Mouse (Mus musculus) lung, embryonic 15.5 days (tissue): ENCODE results near the gene Slc38a10. TPM values are rescaled to one million over a fixed set of nuclear protein-coding genes. Genes with fewer than 3 reads are reported as not detected.

ENCODE experiments used
- ATAC-seq: fragments of 200-750 bp; cut with Nextera tagmentation; 2 replicates; pipeline ENCODE4 v1.8.0; 2017; ENCODE audit warnings: moderate number of reproducible peaks, borderline replicate concordance; ENCODE audit not compliant: low FRiP score, low TSS enrichment; ENCODE audit errors: extremely low read depth
- H3K27ac ChIP-seq: fragments of 300-500 bp; sonication (generic); 2 replicates; pipeline ENCODE4 v1.5.1; 2015; ENCODE audit warnings: moderate library complexity, mild to moderate bottlenecking, inconsistent platforms
- H3K27me3 ChIP-seq: fragments of 300-500 bp; sonication (generic); 2 replicates; pipeline ENCODE4 v1.6.1; 2015; ENCODE audit warnings: inconsistent platforms
- H3K36me3 ChIP-seq: fragments of 300-500 bp; sonication (generic); 2 replicates; pipeline ENCODE4 v1.6.1; 2015; ENCODE audit warnings: inconsistent platforms
- H3K4me1 ChIP-seq: fragments of 300-500 bp; sonication (generic); 2 replicates; pipeline ENCODE4 v1.6.1; 2015; ENCODE audit warnings: inconsistent platforms
- H3K4me2 ChIP-seq: fragments of 300-500 bp; sonication (generic); 2 replicates; pipeline ENCODE4 v1.6.1; 2015; ENCODE audit warnings: inconsistent platforms, mild to moderate bottlenecking, moderate library complexity
- H3K4me3 ChIP-seq: fragments of 300-500 bp; sonication (generic); 2 replicates; pipeline ENCODE4 v1.5.1; 2015; ENCODE audit warnings: mild to moderate bottlenecking, inconsistent platforms
- H3K9ac ChIP-seq: fragments of 300-500 bp; sonication (generic); 2 replicates; pipeline ENCODE4 v1.6.1; 2015; ENCODE audit warnings: inconsistent platforms
- H3K9me3 ChIP-seq: fragments of 300-500 bp; sonication (generic); 2 replicates; pipeline ENCODE4 v1.6.1; 2016; ENCODE audit warnings: inconsistent platforms
- WGBS: fragments of 180-500 bp; shearing (Covaris S2); methylation state at CpG from one replicate; pipeline ENCODE4 v1.1.7; 2015; 5-methylcytosine and 5-hydroxymethylcytosine counted together
- polyA plus RNA-seq: library from polyadenylated mRNA; unstranded; fragments of >200 nt; fragmentation: Nextera tagmentation; extraction: Ambion mirVana; gene quantifications from 2 replicates; pipeline ENCODE4 v1.2.1, GENCODE M21; 2015

The Slc38a10 gene
- polyA plus RNA-seq, 1 experiment from 2014 or later = 92.1 TPM

DNA sequence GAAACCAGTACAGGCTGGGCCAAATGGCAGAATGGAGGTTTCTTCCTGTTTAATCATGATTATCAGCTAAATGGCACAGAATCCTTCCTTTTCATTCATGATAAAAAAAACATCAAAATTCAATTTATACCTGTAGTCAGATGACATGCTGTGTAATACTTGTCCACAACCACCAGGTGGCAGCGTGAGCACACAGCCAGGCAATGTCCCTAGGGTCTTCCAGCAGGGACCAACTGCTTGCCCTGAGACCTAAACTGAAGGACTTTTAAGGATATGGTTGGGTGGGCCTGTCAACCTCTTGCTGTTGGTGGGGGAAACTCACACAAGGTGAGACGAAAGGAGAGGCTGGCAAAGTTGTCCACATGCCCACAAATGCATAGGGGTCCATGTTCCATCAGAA lies 40.1 kb downstream of the Slc38a10 start:
- no peak overlapping the region for H3K27ac ChIP-seq
- no peak overlapping the region for H3K9ac ChIP-seq
- WGBS = 6% methylated on average over 2 of the region's 2 CpGs
- no peaks in the 10 kb centered on the region for H3K27me3 ChIP-seq
- peaks cover 53% of the 10 kb centered on the region for H3K36me3 ChIP-seq
- H3K9me3 ChIP-seq = no peaks in the 10 kb centered on the region
- no peak overlapping the region for H3K4me3 ChIP-seq
- no peak overlapping the region for H3K4me2 ChIP-seq
- H3K4me1 ChIP-seq = 0 out of 2 replicates have a peak, but pooled peaks cover 2% of the 10 kb centered on the region
- no peak for ATAC-seq

- Histone ChIP-seq H3K27me3 (no peaks in the 10 kb centered on the region), H3K4me1 (0 out of 2 replicates have a peak, but pooled peaks cover 2% of the 10 kb centered on the region), H3K9me3 (no peaks in the 10 kb centered on the region), H3K36me3 (peaks cover 54% of the 10 kb centered on the region), H3K9ac (no peak overlapping the region), H3K27ac (no peak overlapping the region), H3K4me3 (no peak overlapping the region), H3K4me2 (no peak overlapping the region)
- WGBS = 55% methylated on average over 7 of the region's 7 CpGs
- no peak for ATAC-seq
Measured at GRCm38 (mm10) chr11:120110554-120110953, 40.6 kb downstream of the Slc38a10 start.

DNA sequence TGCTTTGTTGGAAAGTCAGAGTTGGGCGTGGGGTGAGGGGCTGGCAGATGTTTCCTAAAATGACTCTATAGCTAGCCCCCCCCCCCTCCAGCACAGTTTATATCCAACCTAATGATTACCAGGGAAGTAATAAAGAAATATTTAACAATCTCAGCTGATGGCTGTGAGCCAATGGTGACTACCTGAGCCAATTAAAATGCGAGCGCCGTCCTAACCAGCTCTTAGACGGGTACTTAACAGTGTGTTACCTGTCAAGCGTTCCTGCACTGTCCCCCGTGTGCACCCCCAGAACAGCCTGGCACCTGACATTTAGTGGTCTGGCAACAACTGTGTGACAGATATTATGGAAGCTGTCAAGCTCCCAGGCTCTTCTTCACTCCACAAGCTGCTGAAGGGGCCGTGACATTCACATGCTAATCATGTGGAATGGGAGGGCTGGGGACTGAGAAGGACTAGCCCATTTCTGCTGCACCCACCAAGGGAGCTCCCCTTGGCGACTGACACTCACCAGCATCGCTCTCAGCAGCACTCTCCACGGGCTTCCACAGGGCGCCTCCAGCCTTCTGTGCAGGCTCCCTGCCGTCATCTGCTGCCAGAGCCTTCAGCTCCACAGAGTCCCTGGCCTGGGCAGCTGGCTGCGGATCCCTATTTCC lies 41.5 kb downstream of the Slc38a10 start:
- 79% methylated on average over 14 of the region's 14 CpGs for WGBS
- Histone ChIP-seq H3K36me3 (peaks cover 54% of the 10 kb centered on the region), H3K9ac (no peak overlapping the region), H3K4me3 (no peak overlapping the region), H3K27ac (no peak overlapping the region), H3K4me1 (0 out of 2 replicates have a peak, but pooled peaks cover 2% of the 10 kb centered on the region), H3K27me3 (no peaks in the 10 kb centered on the region), H3K9me3 (no peaks in the 10 kb centered on the region), H3K4me2 (no peak overlapping the region)
- no peak for ATAC-seq

GRCm38 (mm10) chr11:120107796-120108195 lies 43.4 kb downstream of the Slc38a10 start:
- Histone ChIP-seq H3K4me2 (no peak overlapping the region), H3K27me3 (no peaks in the 10 kb centered on the region), H3K9me3 (no peaks in the 10 kb centered on the region), H3K4me1 (0 out of 2 replicates have a peak, but pooled peaks cover 2% of the 10 kb centered on the region), H3K27ac (no peak overlapping the region), H3K36me3 (peaks cover 50% of the 10 kb centered on the region), H3K9ac (no peak overlapping the region), H3K4me3 (no peak overlapping the region)
- 83% methylated on average over 9 of the region's 9 CpGs for WGBS
- ATAC-seq = no peak

- WGBS = 52% methylated on average over 2 of the region's 2 CpGs
- Histone ChIP-seq H3K27me3 (no peaks in the 10 kb centered on the region), H3K9ac (no peak overlapping the region), H3K4me1 (0 out of 2 replicates have a peak, but pooled peaks cover 2% of the 10 kb centered on the region), H3K4me3 (no peak overlapping the region), H3K4me2 (no peak overlapping the region), H3K9me3 (no peaks in the 10 kb centered on the region), H3K36me3 (peaks cover 50% of the 10 kb centered on the region), H3K27ac (no peak overlapping the region)
- ATAC-seq = no peak
Measured at GRCm38 (mm10) chr11:120107026-120107425, 44.1 kb downstream of the Slc38a10 start.

GRCm38 (mm10) chr11:120103431-120103997 lies 47.6 kb downstream of the Slc38a10 start:
- no peak overlapping the region for H3K4me3 ChIP-seq
- ATAC-seq = no peak
- no peaks in the 10 kb centered on the region for H3K9me3 ChIP-seq
- H3K9ac ChIP-seq = no peak overlapping the region
- 70% methylated on average over 3 of the region's 3 CpGs for WGBS
- H3K27me3 ChIP-seq = no peaks in the 10 kb centered on the region
- H3K36me3 ChIP-seq = peaks cover 35% of the 10 kb centered on the region
- peaks cover 10% of the 10 kb centered on the region for H3K4me1 ChIP-seq
- no peak overlapping the region for H3K27ac ChIP-seq
- no peak overlapping the region for H3K4me2 ChIP-seq

- no peak overlapping the region for H3K9ac ChIP-seq
- H3K4me2 ChIP-seq = no peak overlapping the region
- peaks cover 17% of the 10 kb centered on the region for H3K36me3 ChIP-seq
- peaks cover 20% of the 10 kb centered on the region for H3K4me1 ChIP-seq
- no peaks in the 10 kb centered on the region for H3K27me3 ChIP-seq
- no peak overlapping the region for H3K27ac ChIP-seq
- no peak for ATAC-seq
- no peak overlapping the region for H3K4me3 ChIP-seq
- WGBS = 1% methylated on average over 3 of the region's 3 CpGs
- no peaks in the 10 kb centered on the region for H3K9me3 ChIP-seq
Measured at GRCm38 (mm10) chr11:120101036-120101435, 50.1 kb downstream of the Slc38a10 start.

DNA sequence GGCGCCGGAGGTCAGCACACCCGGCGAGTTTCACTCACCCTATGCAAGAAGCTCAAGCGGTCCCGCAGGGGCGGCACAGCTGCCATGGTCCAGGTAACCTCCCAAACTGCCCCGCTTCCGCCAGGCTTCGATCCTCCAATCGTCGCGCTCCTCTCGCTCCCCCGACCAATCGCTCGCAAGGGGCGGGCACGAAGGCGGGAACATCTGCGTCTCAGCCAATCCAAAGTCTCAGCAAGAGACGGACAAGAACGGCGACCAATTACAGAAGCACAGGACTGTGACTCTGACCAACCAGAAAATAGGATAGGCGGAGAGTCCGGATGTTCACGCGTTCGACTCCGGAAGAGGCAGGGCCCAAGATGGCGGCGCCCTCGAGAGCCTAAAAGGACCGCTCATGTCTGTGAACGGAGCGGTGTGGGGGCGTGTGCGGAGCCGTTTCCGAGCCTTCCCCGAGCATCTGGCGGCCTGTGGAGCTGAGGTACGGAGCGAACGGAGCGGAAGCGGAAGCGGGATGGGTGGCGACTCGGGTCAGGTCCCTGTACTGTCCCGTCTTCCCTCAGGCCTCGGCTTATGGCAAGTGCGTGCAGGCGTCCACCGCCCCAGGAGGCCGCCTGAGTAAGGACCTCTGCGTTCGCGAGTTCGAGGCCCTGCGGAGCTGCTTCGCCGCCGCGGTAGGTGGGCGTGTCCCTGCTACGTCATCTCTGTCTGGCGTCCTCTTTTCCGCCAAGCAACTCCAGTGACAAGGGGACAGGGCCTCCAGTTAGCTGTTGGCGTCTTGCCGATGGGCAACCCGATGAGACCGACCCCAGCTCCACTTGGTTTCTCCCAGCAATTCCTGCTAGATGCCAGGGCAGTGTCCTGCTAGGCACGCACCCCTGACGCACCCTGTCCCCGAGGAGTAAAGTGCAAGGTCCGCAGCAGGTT lies 52.3 kb downstream of the Slc38a10 start, which contains the start of the genes Tepsin and Ndufaf8:
Gene Tepsin, minus strand, starts transcription at position 144 of the 924 bp plus-strand sequence.
Gene Ndufaf8, plus strand, starts transcription at position 341 of the 924 bp plus-strand sequence.
- peak; percentile 98 for ATAC-seq
- peak within 1 kb of the TSS; percentile 89 for H3K9ac ChIP-seq
- peak within 1 kb of the TSS; percentile 94 for H3K27ac ChIP-seq
- H3K4me2 ChIP-seq = peak within 1 kb of the TSS; percentile 91
- peaks cover 11% of the 10 kb centered on the region for H3K36me3 ChIP-seq
- WGBS = under 1% methylated on average over 77 of the region's 77 CpGs
- peaks cover 20% of the 10 kb centered on the region for H3K4me1 ChIP-seq
- H3K4me3 ChIP-seq = peak within 1 kb of the TSS; percentile 97
- no peaks in the 10 kb centered on the region for H3K9me3 ChIP-seq
- no peaks in the 10 kb centered on the region for H3K27me3 ChIP-seq

DNA sequence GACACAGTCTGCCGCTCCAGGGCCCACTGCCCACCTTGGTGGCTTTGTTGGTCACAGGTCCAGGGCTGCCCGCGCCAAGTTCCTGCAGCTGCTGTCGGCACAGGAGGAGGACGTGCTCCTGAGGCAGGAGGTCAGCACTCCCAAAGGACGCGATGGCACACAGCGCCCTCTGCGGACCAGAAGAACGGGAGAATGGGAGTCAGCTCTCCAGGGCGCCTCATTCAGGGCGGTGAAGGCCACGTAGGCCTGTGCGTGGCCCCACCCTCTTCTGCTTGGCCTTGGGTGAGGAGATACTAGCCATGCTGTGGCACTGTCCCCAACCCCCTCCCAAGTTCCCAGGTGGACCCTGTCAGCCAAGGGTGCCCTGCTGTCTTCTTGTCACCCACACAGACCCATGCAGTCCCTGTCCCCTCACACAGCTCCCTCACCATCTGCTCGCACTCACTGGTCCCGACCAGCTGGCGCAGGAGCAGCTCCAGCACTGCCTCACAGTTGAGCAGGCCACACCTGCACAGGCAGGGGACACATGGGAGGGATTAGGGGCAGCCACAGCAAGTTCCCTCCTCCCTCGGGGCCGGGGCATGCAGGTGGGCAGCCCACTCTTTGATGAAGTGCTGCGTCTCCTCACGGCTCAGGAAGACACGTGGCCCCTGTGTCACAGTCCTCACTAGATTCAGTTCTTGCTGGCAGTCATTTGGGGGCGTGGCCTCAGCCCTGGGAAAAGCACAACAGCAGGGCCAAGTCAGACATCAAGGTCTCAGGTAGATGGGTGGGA lies 58.1 kb downstream of the Slc38a10 start:
- H3K4me3 ChIP-seq = no peak overlapping the region
- WGBS = 73% methylated on average over 23 of the region's 23 CpGs
- H3K27me3 ChIP-seq = no peaks in the 10 kb centered on the region
- peaks cover 41% of the 10 kb centered on the region for H3K36me3 ChIP-seq
- peaks cover 8% of the 10 kb centered on the region for H3K4me1 ChIP-seq
- no peak overlapping the region for H3K4me2 ChIP-seq
- H3K9me3 ChIP-seq = no peaks in the 10 kb centered on the region
- no peak overlapping the region for H3K27ac ChIP-seq
- H3K9ac ChIP-seq = no peak overlapping the region
- ATAC-seq = peak; percentile 13; the same call in 1 of the 2 replicates

GRCm38 (mm10) chr11:120090661-120091060 lies 60.5 kb downstream of the Slc38a10 start:
- Histone ChIP-seq H3K4me3 (no peak overlapping the region), H3K4me2 (no peak overlapping the region), H3K27me3 (no peaks in the 10 kb centered on the region), H3K27ac (no peak overlapping the region), H3K4me1 (peaks cover 11% of the 10 kb centered on the region), H3K36me3 (peaks cover 40% of the 10 kb centered on the region), H3K9me3 (no peaks in the 10 kb centered on the region), H3K9ac (no peak overlapping the region)
- 86% methylated on average over 4 of the region's 4 CpGs for WGBS
- no peak for ATAC-seq

- Histone ChIP-seq H3K36me3 (peaks cover 15% of the 10 kb centered on the region), H3K27ac (peak within 1 kb of the TSS; percentile 80), H3K4me3 (peak within 1 kb of the TSS; percentile 96), H3K9ac (peak within 1 kb of the TSS; percentile 98), H3K27me3 (no peaks in the 10 kb centered on the region), H3K9me3 (no peaks in the 10 kb centered on the region), H3K4me1 (peaks cover 21% of the 10 kb centered on the region), H3K4me2 (peak within 1 kb of the TSS; percentile 93)
- WGBS = under 1% methylated on average over 42 of the region's 42 CpGs
- peak; percentile 99 for ATAC-seq
Measured at GRCm38 (mm10) chr11:120086702-120087152, 64.4 kb downstream of the Slc38a10 start, which contains the start of gene Cep131. Gene Cep131, minus strand, starts transcription at chr11:120086827.
